In the genomic region with DNA sequence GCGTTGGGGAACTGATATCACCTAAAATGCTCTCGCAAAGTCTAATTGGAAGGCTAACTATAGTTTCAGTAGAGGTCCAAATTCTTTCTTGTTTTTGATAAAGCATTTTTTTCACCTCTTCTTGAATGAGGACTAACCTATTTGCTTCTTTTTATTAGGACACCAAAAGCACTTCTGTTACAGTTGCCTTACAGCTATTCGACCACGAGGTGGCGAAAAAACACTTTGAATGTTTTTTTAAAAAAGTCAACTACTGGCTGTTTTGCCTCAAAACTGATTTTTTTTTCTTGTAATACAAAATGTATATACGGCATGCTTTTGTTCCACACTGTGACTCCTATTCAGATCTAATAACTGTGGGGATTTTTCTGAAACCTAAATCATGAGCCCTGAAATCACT, we compare ENCODE assay signal across 30 mouse cellular contexts. TPM values are rescaled to one million over a fixed set of nuclear protein-coding genes. Genes with fewer than 3 reads are reported as not detected.
DNase-seq lines count a peak whose midpoint lies in the region; ATAC-seq and TF ChIP-seq lines count a peak whose summit lies in the region.
"Not testable (repeated sequence)": the region's sequence is repeated elsewhere in the genome, so short reads cannot be mapped to it uniquely, and the experiment has no call there.
"Had no signal": no experiment of that assay in that cellular context is flagged by ENCODE, and none has a peak within 500 bp of the region (broad histone marks: within the 10 kb centered on the region; RNA-seq: fewer than 3 reads in every experiment).

No protein-coding gene starts in this region.

- H3K9ac ChIP-seq in CH12.LX (ENCODE audit: insufficient read depth, low read depth); forebrain, postnatal 0 days; hindbrain, postnatal 0 days (replicated peaks; ENCODE audit: low read length); liver, adult 2 months (ENCODE audit: low read depth, low read length); midbrain, postnatal 0 days (replicated peaks; ENCODE audit: low read length, poor library complexity, severe bottlenecking): not testable (repeated sequence)

- ATAC-seq in forebrain, postnatal 0 days; hindbrain, postnatal 0 days; midbrain, postnatal 0 days (ENCODE audit: low FRiP score): not testable (repeated sequence)

- not testable (repeated sequence) for H3K4me1 ChIP-seq in CH12.LX (ENCODE audit: control insufficient read depth in 1 of 2, insufficient read depth in 2 of 2); forebrain, postnatal 0 days (ENCODE audit: insufficient read depth); hindbrain, postnatal 0 days (ENCODE audit: insufficient read depth, low read length); liver, adult 2 months (ENCODE audit: control insufficient read depth, insufficient read depth, low read length); midbrain, postnatal 0 days (ENCODE audit: insufficient read depth, low read length)

- H3K27ac ChIP-seq in CH12.LX (ENCODE audit: insufficient read depth, low read depth); forebrain, postnatal 0 days (ENCODE audit: low read depth, low read length); hindbrain, postnatal 0 days; layer of hippocampus, adult 2 months; liver, adult 2 months (replicated peaks; ENCODE audit: insufficient read depth, low read depth, low read length); midbrain, postnatal 0 days (ENCODE audit: low read depth, low read length): not testable (repeated sequence)

- not testable (repeated sequence) for H3K36me3 ChIP-seq in CH12.LX (replicated peaks in 1 of 2; ENCODE audit: control insufficient read depth in 1 of 2, insufficient read depth in 1 of 2, low read length in 1 of 2); forebrain, postnatal 0 days (ENCODE audit: insufficient read depth); hindbrain, postnatal 0 days (ENCODE audit: insufficient read depth, low read length); liver, adult 2 months (ENCODE audit: control insufficient read depth, insufficient read depth, low read length); midbrain, postnatal 0 days (ENCODE audit: insufficient read depth, low read length)

- not testable (repeated sequence) for H3K27me3 ChIP-seq in CH12.LX (replicated peaks); forebrain, postnatal 0 days (ENCODE audit: insufficient read depth, low read length); hindbrain, postnatal 0 days (ENCODE audit: insufficient read depth, low read length); liver, adult 2 months (ENCODE audit: control insufficient read depth, insufficient read depth, low read length); midbrain, postnatal 0 days (ENCODE audit: insufficient read depth, low read length)

- not testable (repeated sequence) for TF ChIP-seq POLR2A in CH12.LX (IDR thresholded peaks at IDR 0.05; ENCODE audit: low read depth, low read length); liver, adult 2 months (IDR thresholded peaks at IDR 0.05; ENCODE audit: extremely low read depth, insufficient read depth, low read length)

- WGBS in forebrain, postnatal 0 days: 64% methylated on average over 6 of the region's 6 CpGs
- 62% methylated on average over 6 of the region's 6 CpGs for WGBS in hindbrain, postnatal 0 days
- WGBS in liver, adult 2 months: 52% methylated on average over 6 of the region's 6 CpGs
- 66% methylated on average over 6 of the region's 6 CpGs for WGBS in midbrain, postnatal 0 days

- in situ Hi-C loops in CH12.LX (cut with MboI; ENCODE audit: low pct_ligation_motif_present, low pct_unique_long_range_greater_than_20kb, low sequenced_read_pairs): not testable (repeated sequence)

- dilution Hi-C loops in CH12.LX (cut with MboI; ENCODE audit: extremely low pct_ligation_motif_present, extremely low pct_unique_long_range_greater_than_20kb, low sequenced_read_pairs): not testable (repeated sequence)

- not testable (repeated sequence) for H3K79me2 ChIP-seq in CH12.LX (replicated peaks; ENCODE audit: control insufficient read depth, extremely low read depth, insufficient read depth, poor library complexity, severe bottlenecking); liver, adult 2 months (ENCODE audit: control insufficient read depth, insufficient read depth, low read length)

- H3K4me3 ChIP-seq in CH12.LX (replicated peaks in 1 of 3; ENCODE audit: low read depth in 2 of 3, low read length in 2 of 3, poor library complexity in 1 of 3); forebrain, postnatal 0 days (ENCODE audit: low read depth, low read length); hindbrain, postnatal 0 days (ENCODE audit: low read length); layer of hippocampus, adult 2 months; liver, adult 2 months (ENCODE audit: insufficient read depth, low read depth, low read length); midbrain, postnatal 0 days (ENCODE audit: low read depth, low read length): not testable (repeated sequence)

- DNase-seq in CH12.LX (ENCODE audit: extremely low read depth): peak; percentile 40
- DNase-seq in brain, adult 2 months (ENCODE audit: low read depth, low spot score): peak; percentile 27
- DNase-seq in forebrain, postnatal 0 days: peak; percentile 33
- peak; percentile 57 for DNase-seq in hindbrain, postnatal 0 days (ENCODE audit: low spot score)
- DNase-seq in layer of hippocampus, adult 2 months (ENCODE audit: low spot score in 2 of 2); liver, adult 2 months (ENCODE audit: extremely low read depth, low read depth, low spot score): not testable (repeated sequence)
- DNase-seq in midbrain, postnatal 0 days (ENCODE audit: low spot score): peak; percentile 40

- H3K9me3 ChIP-seq in CH12.LX (replicated peaks; ENCODE audit: low read length): not testable (repeated sequence)
- H3K9me3 ChIP-seq in forebrain, postnatal 0 days (ENCODE audit: low read length): peaks cover 16% of the 10 kb centered on the region
- H3K9me3 ChIP-seq in hindbrain, postnatal 0 days (ENCODE audit: low read length): peaks cover 16% of the 10 kb centered on the region
- H3K9me3 ChIP-seq in midbrain, postnatal 0 days (ENCODE audit: low read length): peaks cover 20% of the 10 kb centered on the region

- TF ChIP-seq CTCF in CH12.LX (conservative IDR thresholded peaks at IDR 0.05 in 1 of 2, IDR thresholded peaks at IDR 0.05 in 1 of 2; ENCODE audit: low read depth in 2 of 2, low read length in 2 of 2): peak; percentile 33 to 54; a peak in 3 of 4 replicates
- TF ChIP-seq CTCF in forebrain, postnatal 0 days (IDR thresholded peaks at IDR 0.05; ENCODE audit: low read depth): peak; percentile 29
- TF ChIP-seq CTCF in hindbrain, postnatal 0 days (IDR thresholded peaks at IDR 0.05; ENCODE audit: low read depth): peak; percentile 37
- TF ChIP-seq CTCF in layer of hippocampus, adult 2 months (conservative IDR thresholded peaks at IDR 0.05): peak; percentile 62
- peak; percentile 26; the same call in 1 of the 2 replicates for TF ChIP-seq CTCF in liver, adult 2 months (IDR thresholded peaks at IDR 0.05; ENCODE audit: low read depth, low read length)
- peak; percentile 55 for TF ChIP-seq CTCF in midbrain, postnatal 0 days (IDR thresholded peaks at IDR 0.05)

- peak; percentile 26 for TF ChIP-seq RAD21 in CH12.LX (IDR thresholded peaks at IDR 0.05; ENCODE audit: low read depth, low read length)

- not testable (repeated sequence) for TF ChIP-seq EP300 in CH12.LX (IDR thresholded peaks at IDR 0.05; ENCODE audit: low read length)

- H3K4me2 ChIP-seq in CH12.LX (ENCODE audit: insufficient read depth, low read depth, poor library complexity, severe bottlenecking); forebrain, postnatal 0 days (ENCODE audit: low read depth); hindbrain, postnatal 0 days (ENCODE audit: low read depth, low read length); midbrain, postnatal 0 days (ENCODE audit: low read depth, low read length, poor library complexity, severe bottlenecking): not testable (repeated sequence)

TF ChIP-seq in CH12.LX, 34 proteins besides CTCF, POLR2A, EP300 and RAD21:
- TF ChIP-seq SMC3 (IDR thresholded peaks at IDR 0.05; ENCODE audit: low read depth, low read length) (peak; percentile 22), ZNF384 (IDR thresholded peaks at IDR 0.05; ENCODE audit: low read depth, low read length) (peak; percentile 73)

RNA-seq across cellular contexts. Expression of gene Gm21149, which starts 8.6 kb away (rescaled TPM):
- total RNA-seq in CH12.LX (2012; rRNA removed) (not detected in 2 replicates), CH12.LX (2014; rRNA removed) (not detected in 2 replicates)
- polyA plus RNA-seq in CH12.LX (2012; ENCODE audit: insufficient read length, low read depth): not detected in 2 replicates
- total RNA-seq in forebrain, postnatal 0 days (2014; rRNA removed): not detected in 2 replicates
- polyA plus RNA-seq in forebrain, postnatal 0 days (2015; fragmentation: Nextera tagmentation; extraction: Ambion mirVana): 0.15 TPM in 1 of 2 replicates, not detected in the other
- not detected in 2 replicates for total RNA-seq in hindbrain, postnatal 0 days (2014; rRNA removed)
- polyA plus RNA-seq in hindbrain, postnatal 0 days (2015; fragmentation: Nextera tagmentation; extraction: Ambion mirVana): not detected in 2 replicates
- total RNA-seq in layer of hippocampus, adult 2 months (2021): not detected
- not detected in 2 replicates for total RNA-seq in liver, adult 2 months (2014; rRNA removed)
- not detected in 2 replicates for polyA plus RNA-seq in liver, adult 2 months (2012; rRNA removed)
- not detected in 2 replicates for total RNA-seq in midbrain, postnatal 0 days (2014; rRNA removed)
- polyA plus RNA-seq in midbrain, postnatal 0 days (2015; fragmentation: Nextera tagmentation; extraction: Ambion mirVana): not detected in 2 replicates
- total RNA-seq: adrenal gland, adult 8-10 months; adrenal gland, postnatal 4 days; gastrocnemius, postnatal 10 days; heart, postnatal 25 days; layer of hippocampus, adult 8-10 months; layer of hippocampus, postnatal 25 days; left cerebral cortex, postnatal 4 days; megakaryocyte-erythroid progenitor cell, adult 5-6 weeks had no signal
- polyA plus RNA-seq: activated CD4-positive, CD25-positive, alpha-beta regulatory T cell, adult 4 months; embryonic facial prominence, embryonic 14.5 days; erythroblast, embryonic 14.5 days; forebrain, embryonic 11.5 days; forebrain, embryonic 16.5 days; gonadal fat pad, adult 2 months; hindbrain, embryonic 11.5 days; intestine, embryonic 16.5 days; liver, embryonic 11.5 days; liver, embryonic 16.5 days; macrophage; midbrain, embryonic 13.5 days; neural tube, embryonic 15.5 days; small intestine, adult 2 months; stomach, embryonic 14.5 days had no signal
